Mouse (Mus musculus): ENCODE measurements around the gene Ptprg. TPM values are rescaled to one million over a fixed set of nuclear protein-coding genes. Genes with fewer than 3 reads are reported as not detected.

Ptprg gene
- total and polyA plus RNA-seq, 3 experiments = not detected

- no peak for DNase-seq (ENCODE audit: low read depth, low spot score)
- TF ChIP-seq MAX (IDR thresholded peaks at IDR 0.05; ENCODE audit: low read length) (no peak), USF2 (IDR thresholded peaks at IDR 0.05; ENCODE audit: borderline replicate concordance in 1 of 2, insufficient read depth in 1 of 2, low read depth in 1 of 2, low read length in 2 of 2) (no peak), ZNF384 (IDR thresholded peaks at IDR 0.05; ENCODE audit: low read depth, low read length) (no peak), EP300 (IDR thresholded peaks at IDR 0.05; ENCODE audit: low read depth in 1 of 2, low read length in 2 of 2) (no peak), MEF2A (IDR thresholded peaks at IDR 0.05; ENCODE audit: extremely low read depth, insufficient replicate concordance, low read depth, low read length, poor library complexity, severe bottlenecking) (no peak), SIN3A (IDR thresholded peaks at IDR 0.05; ENCODE audit: low read length) (no peak), ZC3H11A (IDR thresholded peaks at IDR 0.05; ENCODE audit: low read depth, low read length) (no peak), MYC (IDR thresholded peaks at IDR 0.05; ENCODE audit: low read depth, low read length) (no peak), KAT2A (conservative IDR thresholded peaks at IDR 0.05; ENCODE audit: low read depth, low read length) (no peak), JUND (IDR thresholded peaks at IDR 0.05; ENCODE audit: low read depth, low read length) (no peak), RAD21 (IDR thresholded peaks at IDR 0.05; ENCODE audit: low read depth, low read length) (no peak), CHD1 (IDR thresholded peaks at IDR 0.05; ENCODE audit: low read depth, low read length) (no peak)
- no peaks in the 10 kb centered on the region for H3K79me2 ChIP-seq (ENCODE audit: control insufficient read depth, insufficient read depth, low read length, poor library complexity)
- H3K4me3 ChIP-seq (ENCODE audit: control insufficient read depth in 1 of 2, insufficient read depth in 1 of 2, low read depth in 2 of 2, low read length in 2 of 2) = no peak overlapping the region
- H3K27ac ChIP-seq (ENCODE audit: control insufficient read depth, low read depth, low read length) = no peak overlapping the region
- H3K27me3 ChIP-seq (ENCODE audit: control insufficient read depth in 1 of 2, insufficient read depth in 2 of 2, low read length in 2 of 2) = no peaks in the 10 kb centered on the region
- no peak overlapping the region for H3K9ac ChIP-seq (ENCODE audit: control insufficient read depth, low read depth, low read length, poor library complexity, severe bottlenecking)
- H3K4me1 ChIP-seq (ENCODE audit: control insufficient read depth in 1 of 2, insufficient read depth in 2 of 2, low read length in 2 of 2) = no peaks in the 10 kb centered on the region
- H3K9me3 ChIP-seq (replicated peaks; ENCODE audit: insufficient read depth, low read length) = no peaks in the 10 kb centered on the region
- no peaks in the 10 kb centered on the region for H3K36me3 ChIP-seq (ENCODE audit: control insufficient read depth in 1 of 2, insufficient read depth in 2 of 2, low read length in 2 of 2)
Measured at GRCm38 (mm10) chr14:12163196-12163595, 609.9 kb downstream of the Ptprg start.

- no peak for TF ChIP-seq MAZ (IDR thresholded peaks at IDR 0.05; ENCODE audit: low read depth, low read length)
- TF ChIP-seq MAX (IDR thresholded peaks at IDR 0.05; ENCODE audit: low read length) = no peak
- no peak for TF ChIP-seq BHLHE40 (IDR thresholded peaks at IDR 0.05; ENCODE audit: borderline replicate concordance, low read depth, low read length)
- no peak for TF ChIP-seq MYB (IDR thresholded peaks at IDR 0.05; ENCODE audit: low read depth, low read length)
- no peak for TF ChIP-seq SMC3 (IDR thresholded peaks at IDR 0.05; ENCODE audit: low read depth, low read length)
- TF ChIP-seq USF1 (IDR thresholded peaks at IDR 0.05; ENCODE audit: low read depth, low read length) = no peak
- TF ChIP-seq POLR2A (IDR thresholded peaks at IDR 0.05; ENCODE audit: control insufficient read depth in 1 of 2, insufficient read depth in 1 of 2, low read depth in 1 of 2, low read length in 2 of 2, poor library complexity in 1 of 2) = no peak
- TF ChIP-seq E2F4 (IDR thresholded peaks at IDR 0.05; ENCODE audit: borderline replicate concordance, low read depth, low read length) = no peak
- no peak for TF ChIP-seq MAFK (IDR thresholded peaks at IDR 0.05; ENCODE audit: borderline replicate concordance, low read depth, low read length)
- TF ChIP-seq GABPA (IDR thresholded peaks at IDR 0.05; ENCODE audit: low read depth, low read length) = no peak
- TF ChIP-seq ZNF384 (IDR thresholded peaks at IDR 0.05; ENCODE audit: low read depth, low read length) = no peak
- TF ChIP-seq MYC (IDR thresholded peaks at IDR 0.05; ENCODE audit: low read depth, low read length) = no peak
- TF ChIP-seq MXI1 (IDR thresholded peaks at IDR 0.05; ENCODE audit: low read depth, low read length) = no peak
- no peak for TF ChIP-seq TAL1 (IDR thresholded peaks at IDR 0.05; ENCODE audit: low read length)
- no peak for TF ChIP-seq JUND (IDR thresholded peaks at IDR 0.05; ENCODE audit: low read depth, low read length)
- TF ChIP-seq ELF1 (IDR thresholded peaks at IDR 0.05; ENCODE audit: low read depth, low read length) = no peak
- TF ChIP-seq TCF12 (IDR thresholded peaks at IDR 0.05; ENCODE audit: low read depth, low read length) = no peak
- no peak for TF ChIP-seq NELFE (IDR thresholded peaks at IDR 0.05; ENCODE audit: low read depth, low read length)
- no peak for TF ChIP-seq CHD2 (IDR thresholded peaks at IDR 0.05; ENCODE audit: low read length)
- TF ChIP-seq TBP (IDR thresholded peaks at IDR 0.05; ENCODE audit: low read depth, low read length) = no peak
- no peaks in the 10 kb centered on the region for H3K4me1 ChIP-seq (ENCODE audit: control insufficient read depth in 1 of 2, insufficient read depth in 2 of 2, low read length in 2 of 2)
- no peaks in the 10 kb centered on the region for H3K36me3 ChIP-seq (ENCODE audit: control insufficient read depth in 1 of 2, insufficient read depth in 2 of 2, low read length in 2 of 2)
- H3K9me3 ChIP-seq (replicated peaks; ENCODE audit: insufficient read depth, low read length) = no peaks in the 10 kb centered on the region
- no peak overlapping the region for H3K9ac ChIP-seq (ENCODE audit: control insufficient read depth, low read depth, low read length, poor library complexity, severe bottlenecking)
- H3K27me3 ChIP-seq (ENCODE audit: control insufficient read depth in 1 of 2, insufficient read depth in 2 of 2, low read length in 2 of 2) = no peaks in the 10 kb centered on the region
- no peak for DNase-seq (ENCODE audit: low read depth, low spot score)
- no peak overlapping the region for H3K4me3 ChIP-seq (ENCODE audit: control insufficient read depth in 1 of 2, insufficient read depth in 1 of 2, low read depth in 2 of 2, low read length in 2 of 2)
- no peaks in the 10 kb centered on the region for H3K79me2 ChIP-seq (ENCODE audit: control insufficient read depth, insufficient read depth, low read length, poor library complexity)
- no peak overlapping the region for H3K27ac ChIP-seq (ENCODE audit: control insufficient read depth, low read depth, low read length)
Measured at GRCm38 (mm10) chr14:12167215-12167614, 613.9 kb downstream of the Ptprg start.
